Mouse (Mus musculus) kidney, adult 9 months (tissue): ENCODE data around the gene Cish.

ENCODE experiments used
- DNase-seq: peaks from one replicate; pipeline ENCODE4 v3.0.0; 2022

Cish gene

DNA sequence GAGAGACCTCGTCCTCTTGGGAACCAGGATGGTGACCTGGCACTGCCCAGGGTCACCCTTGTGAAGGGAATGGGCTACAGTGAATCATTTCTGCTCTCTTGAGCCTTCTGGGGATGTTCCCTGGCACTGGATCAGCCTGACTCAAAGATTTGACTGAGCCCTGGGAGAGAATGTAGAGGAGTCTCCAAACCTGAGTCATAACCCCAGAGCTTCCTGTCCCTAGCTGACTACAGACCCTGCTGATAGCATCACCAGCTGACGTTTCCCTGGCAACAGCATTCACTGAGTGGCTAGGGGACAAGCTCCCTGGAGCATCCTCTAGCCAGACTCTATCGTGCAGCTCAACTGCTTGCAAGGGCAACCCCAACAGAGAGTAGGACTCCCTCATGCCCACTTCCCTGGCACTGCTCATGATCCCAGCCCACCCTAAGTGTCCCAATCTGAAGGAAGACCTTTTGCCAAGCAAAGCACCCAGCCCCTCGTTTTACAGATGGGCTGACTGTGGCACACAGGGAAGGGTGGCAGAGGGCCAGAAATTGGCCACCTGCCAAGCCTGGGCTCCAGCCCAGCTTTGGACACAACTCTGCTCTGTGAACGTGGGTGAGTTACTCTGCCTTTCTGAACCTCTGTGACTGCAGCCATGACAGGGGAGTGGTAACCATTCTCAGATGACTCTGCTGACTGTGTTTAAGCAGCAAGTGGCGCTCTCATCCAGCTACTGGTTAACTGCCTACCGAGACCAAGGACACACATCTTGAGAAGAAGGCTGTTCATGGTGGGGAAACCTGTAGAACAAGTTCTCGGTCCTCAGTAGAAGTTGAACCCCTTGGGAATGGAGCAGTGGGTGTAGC is 17.1 kb upstream of the Cish start:
- DNase-seq = peak; percentile 45

DNA sequence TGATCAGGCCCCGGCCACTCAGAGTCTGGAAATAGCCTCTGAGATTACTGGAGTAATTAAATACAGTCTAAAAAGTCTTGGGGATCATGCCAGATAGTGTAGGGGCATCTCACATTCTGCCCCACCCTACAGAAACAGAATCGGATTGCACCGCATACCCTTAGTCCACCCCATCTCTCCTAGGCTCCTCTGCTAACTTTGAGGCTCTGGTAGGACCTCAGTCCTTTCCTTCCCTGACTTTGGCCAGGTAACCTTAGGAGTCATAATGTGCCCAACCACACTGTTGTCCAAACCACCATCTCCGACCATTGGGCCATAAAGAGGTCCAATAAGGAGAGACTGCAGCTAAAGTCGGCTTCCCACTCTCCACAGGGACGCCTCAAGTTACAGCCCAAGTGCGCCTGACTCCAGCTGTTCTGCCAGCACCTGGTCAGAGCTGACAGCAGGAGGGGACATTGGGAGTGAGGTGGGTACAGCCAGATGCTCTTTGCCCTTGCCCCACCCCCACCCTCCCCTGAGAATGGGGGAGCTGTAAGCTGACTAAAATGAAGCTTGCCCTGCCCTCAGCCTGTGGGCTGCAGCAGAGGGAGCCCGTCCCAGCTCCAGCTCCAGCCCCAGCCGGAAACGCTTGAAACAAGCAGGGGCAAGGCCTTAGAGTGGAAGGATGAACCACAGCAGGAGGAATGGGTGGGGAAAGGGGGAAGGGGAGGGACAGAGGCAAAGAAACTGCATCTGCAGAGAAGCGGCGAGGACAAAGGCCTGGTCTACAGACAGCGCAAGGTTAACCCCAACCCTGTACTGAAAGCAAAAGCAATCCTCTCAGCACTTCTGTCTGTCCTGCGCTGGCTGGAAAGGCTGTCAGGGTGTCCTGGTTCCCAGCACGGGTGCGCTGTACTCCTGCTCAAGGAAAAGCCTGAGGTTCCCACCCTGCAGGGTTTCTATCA is 16.2 kb upstream of the Cish start:
- peak; percentile 50 for DNase-seq

GRCm38 (mm10) chr9:107280322-107281027 is 15.4 kb upstream of the Cish start:
- DNase-seq = no peak

- no peak for DNase-seq
Observed at GRCm38 (mm10) chr9:107281241-107281987, 14.4 kb upstream of the Cish start.

GRCm38 (mm10) chr9:107282951-107283350 is 12.9 kb upstream of the Cish start:
- DNase-seq = no peak

DNA sequence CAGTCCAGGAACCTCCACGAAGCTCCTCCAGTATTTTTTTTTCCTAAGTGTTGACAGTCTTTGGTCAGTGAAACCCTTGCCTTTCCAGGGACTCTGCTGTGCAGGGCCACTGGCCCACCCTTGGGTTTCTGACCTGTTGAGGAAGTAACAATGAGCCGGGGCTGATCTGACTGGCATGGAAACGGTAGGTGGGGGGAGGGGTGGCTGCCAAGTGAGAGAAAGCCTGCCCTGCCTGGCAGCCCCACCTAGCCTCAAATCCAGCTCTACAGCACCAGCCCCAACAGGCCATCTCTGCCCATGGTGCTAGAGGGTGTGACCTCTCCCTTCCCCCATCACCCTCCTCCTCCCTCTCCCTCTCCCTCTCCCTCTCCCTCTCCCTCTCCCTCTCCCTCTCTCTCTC is 10.8 kb upstream of the Cish start:
- peak; percentile 60 for DNase-seq

DNA sequence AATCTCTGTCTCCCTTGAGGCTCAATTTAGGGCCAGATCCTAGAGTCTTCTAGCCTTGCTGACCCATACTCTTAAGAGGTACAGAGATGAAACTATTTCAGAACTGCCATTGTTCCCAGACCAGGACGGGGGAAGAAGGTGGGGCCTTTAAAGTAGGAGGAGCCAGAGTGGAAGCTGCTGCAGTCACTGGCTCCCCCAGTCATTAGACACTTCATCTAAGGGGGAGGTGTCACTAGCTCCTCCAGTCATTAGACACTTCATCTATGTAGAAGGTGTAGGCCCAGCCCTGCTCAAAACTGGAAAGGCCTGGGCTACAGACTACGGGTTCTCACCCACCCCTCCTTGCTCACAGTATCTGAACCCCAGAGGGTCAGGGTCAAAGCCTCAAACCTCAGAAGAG is 8.5 kb upstream of the Cish start:
- DNase-seq = no peak

- no peak for DNase-seq
Observed at GRCm38 (mm10) chr9:107288105-107288650, 7.6 kb upstream of the Cish start.

DNA sequence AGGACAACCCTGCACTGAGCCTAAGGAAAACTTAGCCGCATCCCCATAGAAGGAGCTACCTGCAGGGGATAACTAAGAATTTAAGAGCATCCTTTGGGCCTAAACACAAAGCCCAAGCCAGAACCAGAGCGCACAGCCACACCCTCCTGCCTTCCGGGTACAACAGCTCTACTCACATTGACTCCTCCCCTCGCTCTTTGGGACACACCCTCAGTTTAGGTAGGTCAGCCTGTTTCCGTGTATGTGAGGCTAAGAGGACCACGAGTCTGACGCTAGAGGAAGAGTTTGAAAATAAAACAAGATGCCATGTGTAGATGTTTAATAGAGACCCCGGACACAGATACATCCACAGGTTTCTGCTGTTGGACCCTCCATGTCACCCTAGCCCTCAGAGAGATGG is 7.1 kb upstream of the Cish start:
- DNase-seq = peak; percentile 65

DNA sequence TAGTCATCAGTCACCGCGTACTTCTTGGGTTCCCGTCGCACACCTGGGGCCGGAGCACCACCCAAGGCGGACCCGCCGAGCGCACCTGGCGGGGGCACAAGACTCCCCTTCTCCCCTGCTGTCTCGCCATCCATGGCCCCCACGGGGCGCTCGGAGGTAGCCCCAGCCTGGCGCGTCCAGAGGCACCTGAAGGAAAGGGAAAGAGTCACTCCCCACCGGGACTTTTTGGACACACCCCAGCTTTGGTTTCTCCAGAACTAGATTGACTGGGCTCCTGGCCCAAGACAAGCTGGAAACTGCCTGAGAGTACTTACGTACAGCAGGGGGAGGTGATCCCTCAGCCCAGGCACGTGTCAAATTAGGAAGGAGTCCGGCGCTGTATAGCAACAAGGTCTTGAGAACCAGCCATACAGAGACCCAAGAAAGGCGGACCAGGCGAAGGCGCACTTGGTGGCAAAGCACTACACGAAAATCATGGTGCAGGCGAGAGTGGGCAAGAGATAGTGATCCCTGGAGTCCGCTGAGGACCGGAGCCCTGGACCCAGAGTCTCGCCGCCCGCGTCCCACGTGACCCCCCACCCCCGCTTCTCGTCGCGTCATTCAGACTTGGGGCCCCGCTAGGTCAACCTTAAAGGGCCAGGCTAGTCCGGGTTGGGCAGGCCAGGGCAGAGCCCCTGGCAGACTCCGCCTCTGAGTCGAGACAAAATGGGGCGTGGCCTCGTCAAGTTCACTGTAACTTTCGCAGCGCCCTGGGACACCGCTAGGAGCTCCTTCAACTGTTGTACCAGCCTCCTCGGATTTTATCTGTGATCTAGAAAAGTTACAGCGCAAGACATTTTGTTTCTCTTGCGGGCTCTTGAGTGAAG is 6.4 kb upstream of the Cish start, which contains the start of gene Mapkapk3:
Gene Mapkapk3, minus strand, starts transcription at position 667 of the 866 bp plus-strand sequence.
- DNase-seq = peak; percentile 94

GRCm38 (mm10) chr9:107290897-107291296 is 4.9 kb upstream of the Cish start:
- DNase-seq = peak; percentile 87

- peak; percentile 85 for DNase-seq
Observed at GRCm38 (mm10) chr9:107294249-107294648, 1.6 kb upstream of the Cish start.

DNA sequence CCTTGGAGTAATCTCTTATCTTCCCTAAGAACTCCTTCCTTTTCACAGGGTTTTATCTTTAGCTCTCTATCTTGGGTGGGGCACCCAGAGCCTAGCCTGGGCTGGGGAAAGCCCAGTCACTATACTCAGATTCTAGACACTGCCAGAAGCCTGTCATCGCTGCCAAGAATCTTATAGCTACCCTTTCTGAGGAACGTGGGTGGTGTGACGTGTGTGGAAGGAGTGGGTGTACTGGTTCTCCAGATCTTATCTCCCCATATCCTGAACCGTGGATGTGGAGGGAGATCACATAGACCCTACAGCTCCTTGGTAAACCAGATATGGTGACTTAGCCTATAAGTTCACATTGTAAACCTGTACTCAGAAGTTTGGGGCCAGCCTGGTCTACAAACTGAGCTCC is 210 bp upstream of the Cish start:
- no peak for DNase-seq

GRCm38 (mm10) chr9:107296041-107296440 is 215 bp downstream of the Cish start:
- DNase-seq = no peak

GRCm38 (mm10) chr9:107296501-107296965 is 707 bp downstream of the Cish start:
- DNase-seq = peak; percentile 99

GRCm38 (mm10) chr9:107297059-107297458 is 1.2 kb downstream of the Cish start:
- peak; percentile 70 for DNase-seq

DNA sequence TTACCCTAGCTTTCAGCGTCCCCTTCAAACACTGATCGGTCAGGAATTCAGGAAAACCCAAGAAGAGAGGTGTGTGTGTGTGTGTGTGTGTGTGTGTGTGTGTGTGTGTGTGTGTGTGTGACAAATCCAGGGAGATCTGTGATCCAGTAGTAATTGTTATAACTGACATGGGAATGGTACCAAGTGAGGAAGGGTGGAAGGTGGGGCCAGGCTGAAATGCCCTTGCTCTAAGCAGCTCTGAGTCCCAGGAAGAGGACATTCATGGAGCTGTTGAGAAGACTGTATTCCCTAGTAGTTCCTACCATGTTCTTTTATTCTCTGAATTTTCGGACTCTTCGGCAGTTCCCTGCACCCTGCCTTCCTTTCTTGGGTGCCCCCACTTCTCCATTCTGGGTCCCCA is 1.8 kb downstream of the Cish start:
- peak; percentile 38 for DNase-seq

DNA sequence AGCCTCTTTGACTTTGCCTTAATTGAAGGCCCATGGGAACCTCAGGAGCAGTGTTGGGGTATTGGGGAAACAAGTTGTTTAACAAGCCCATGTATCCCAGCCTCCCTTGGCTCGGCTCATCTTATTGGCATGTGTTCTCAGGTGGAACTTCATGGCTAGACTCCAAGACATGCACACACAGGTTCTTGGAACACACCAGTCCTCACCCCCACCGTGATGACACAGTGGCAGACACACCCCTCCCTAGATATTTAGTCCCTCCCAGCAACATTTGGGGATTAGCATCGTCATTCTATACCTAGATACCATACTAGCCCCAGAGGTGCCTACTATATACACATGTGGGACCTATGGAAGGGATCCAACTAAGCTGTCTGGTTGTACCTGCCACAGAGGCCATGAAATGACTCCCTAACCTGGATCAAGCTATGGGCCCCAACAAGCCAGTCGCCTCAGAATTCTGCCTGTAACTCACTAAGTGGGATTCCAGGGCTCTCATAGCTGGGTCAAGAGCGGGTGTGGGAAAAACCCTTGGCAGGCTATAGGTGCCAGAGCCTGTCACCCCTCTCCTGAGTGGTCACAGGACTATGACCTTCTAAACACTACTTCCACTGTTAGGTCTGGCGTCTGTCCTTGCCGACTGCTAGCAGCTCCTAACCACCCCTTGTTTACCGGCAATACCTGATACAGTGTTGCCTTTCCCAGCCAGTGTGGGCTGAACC is 2.4 kb downstream of the Cish start:
- DNase-seq = peak; percentile 74

DNA sequence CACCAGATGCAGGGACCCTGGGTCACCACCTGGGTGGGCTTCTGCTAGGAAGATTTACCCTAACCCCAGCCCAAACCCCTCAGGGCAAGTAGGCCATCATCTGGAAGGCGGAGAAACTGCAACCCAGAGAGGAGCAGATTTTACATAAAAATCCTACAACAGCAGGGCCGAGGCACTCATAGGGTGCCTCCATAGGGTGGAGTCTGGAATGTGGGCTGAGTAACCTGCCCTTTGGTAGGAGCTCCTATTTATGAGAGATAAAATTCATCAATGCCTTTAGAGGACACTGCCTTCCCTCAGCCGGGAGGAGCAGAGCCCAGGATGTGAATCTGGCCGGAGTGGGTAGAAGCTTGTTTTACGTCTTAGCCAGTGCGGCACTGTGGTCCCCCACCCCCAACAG is 3.0 kb downstream of the Cish start:
- DNase-seq = no peak

DNA sequence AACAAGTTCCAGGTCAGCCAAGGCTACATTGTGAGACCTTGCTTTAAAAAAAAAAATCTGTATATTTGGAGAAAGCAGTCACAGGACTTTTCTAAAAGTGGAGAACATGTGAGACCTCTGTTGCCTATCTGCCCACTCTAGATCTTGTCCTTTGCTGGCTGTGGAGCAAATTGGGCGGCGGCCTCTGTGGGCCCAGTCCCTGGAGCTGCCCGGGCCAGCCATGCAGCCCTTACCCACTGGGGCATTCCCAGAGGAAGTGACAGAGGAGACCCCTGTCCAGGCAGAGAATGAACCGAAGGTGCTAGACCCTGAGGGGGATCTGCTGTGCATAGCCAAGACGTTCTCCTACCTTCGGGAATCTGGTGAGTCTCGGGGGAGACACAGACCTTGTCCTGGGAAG is 4.0 kb downstream of the Cish start:
- DNase-seq = no peak
